Mouse (Mus musculus) midbrain, embryonic 14.5 days (tissue): ENCODE measurements around the gene 2210010C04Rik. TPM values are rescaled to one million over a fixed set of nuclear protein-coding genes. Genes with fewer than 3 reads are reported as not detected.

Experiments used
- ATAC-seq: fragments of 200-750 bp; cut with Nextera tagmentation; 2 replicates; pipeline ENCODE4 v1.8.0; 2017; ENCODE audit warnings: moderate number of reproducible peaks, moderate library complexity; ENCODE audit not compliant: low FRiP score, low TSS enrichment
- DNase-seq: peaks from one replicate; pipeline ENCODE4 v3.0.0-alpha.2; 2015
- H3K27ac ChIP-seq: fragments of 300-500 bp; sonication (generic); replicated peaks from 2 replicates; pipeline ENCODE4 v1.5.1; 2014; ENCODE audit warnings: mild to moderate bottlenecking, low read depth, low read length, moderate library complexity
- H3K27me3 ChIP-seq: fragments of 300-500 bp; sonication (generic); 2 replicates; pipeline ENCODE4 v1.6.1; 2014; ENCODE audit warnings: low read length, control low read depth, mixed read lengths; ENCODE audit not compliant: control insufficient read depth, insufficient read depth
- H3K36me3 ChIP-seq: fragments of 300-500 bp; sonication (generic); 2 replicates; pipeline ENCODE4 v1.6.1; 2014; ENCODE audit warnings: low read length, control low read depth; ENCODE audit not compliant: control insufficient read depth, insufficient read depth
- H3K4me1 ChIP-seq: fragments of 300-500 bp; sonication (generic); 2 replicates; pipeline ENCODE4 v1.6.1; 2014; ENCODE audit warnings: mild to moderate bottlenecking, antibody characterized with exemption, low read length, control low read depth; ENCODE audit not compliant: control insufficient read depth, insufficient read depth
- H3K4me2 ChIP-seq: fragments of 300-500 bp; sonication (generic); 2 replicates; pipeline ENCODE4 v1.6.1; 2014; ENCODE audit warnings: mild to moderate bottlenecking, low read length, moderate library complexity
- H3K4me3 ChIP-seq: fragments of 300-500 bp; sonication (generic); replicated peaks from 2 replicates; pipeline ENCODE4 v1.5.1; 2014; ENCODE audit warnings: low read depth, low read length
- H3K9ac ChIP-seq: fragments of 300-500 bp; sonication (generic); replicated peaks from 2 replicates; pipeline ENCODE4 v1.6.1; 2014; ENCODE audit warnings: mild to moderate bottlenecking, low read length, moderate library complexity
- H3K9me3 ChIP-seq: fragments of 300-500 bp; sonication (generic); 2 replicates; pipeline ENCODE4 v1.6.1; 2016; ENCODE audit warnings: low read length, control low read depth, mixed read lengths; ENCODE audit not compliant: control insufficient read depth
- WGBS: fragments of 180-500 bp; shearing (Covaris S2); extraction: QIAGEN DNeasy Blood & Tissue Kit; methylation state at CpG from one replicate; pipeline ENCODE4 v1.1.7; 2014; 5-methylcytosine and 5-hydroxymethylcytosine counted together
- polyA plus RNA-seq: library from polyadenylated mRNA; unstranded; fragments of >200 nt; fragmentation: Nextera tagmentation; extraction: Ambion mirVana; gene quantifications from 2 replicates; pipeline ENCODE4 v1.2.1, GENCODE M21; 2014

The 2210010C04Rik gene
- polyA plus RNA-seq = not detected in 2 replicates

- no peak for DNase-seq
- ATAC-seq = no peak
- Histone ChIP-seq H3K4me1 (no peaks in the 10 kb centered on the region), H3K27ac (no peak within 1 kb of the TSS), H3K4me2 (no peak within 1 kb of the TSS), H3K36me3 (no peaks in the 10 kb centered on the region), H3K4me3 (no peak within 1 kb of the TSS), H3K9me3 (no peaks in the 10 kb centered on the region), H3K9ac (no peak within 1 kb of the TSS), H3K27me3 (no peaks in the 10 kb centered on the region)
Measured at GRCm38 (mm10) chr6:41035409-41035808, at the start of gene 2210010C04Rik. 2210010C04Rik (minus strand) TSS chr6:41035509.

DNA sequence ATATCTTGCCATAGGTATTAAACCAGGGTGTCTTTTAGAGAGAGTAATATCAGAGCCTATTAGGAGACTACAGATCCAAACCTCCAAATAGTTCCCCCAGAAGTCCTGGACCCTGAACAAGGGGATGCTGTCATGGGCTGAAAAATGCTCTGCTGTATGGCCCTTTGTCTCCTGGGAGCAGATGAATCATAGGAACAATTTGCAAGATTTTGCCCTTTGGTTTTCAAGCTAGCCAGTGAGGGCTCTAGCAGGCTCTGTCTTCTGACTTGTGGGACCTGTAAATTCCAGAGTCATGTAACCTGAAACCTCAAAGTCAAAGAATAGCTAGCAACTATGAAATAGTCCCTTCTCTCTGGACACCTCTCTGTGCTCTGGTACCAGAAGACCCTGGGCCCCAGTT, 44.8 kb upstream of the 2210010C04Rik start:
- no peaks in the 10 kb centered on the region for H3K9me3 ChIP-seq
- no peak overlapping the region for H3K9ac ChIP-seq
- no peak overlapping the region for H3K4me3 ChIP-seq
- H3K4me1 ChIP-seq = no peaks in the 10 kb centered on the region
- DNase-seq (no peak), ATAC-seq (no peak)
- no peak overlapping the region for H3K4me2 ChIP-seq
- no peak overlapping the region for H3K27ac ChIP-seq
- no peaks in the 10 kb centered on the region for H3K27me3 ChIP-seq
- no peaks in the 10 kb centered on the region for H3K36me3 ChIP-seq

- H3K4me2 ChIP-seq = no peak overlapping the region
- no peak overlapping the region for H3K4me3 ChIP-seq
- no peaks in the 10 kb centered on the region for H3K27me3 ChIP-seq
- no peak overlapping the region for H3K27ac ChIP-seq
- no peak overlapping the region for H3K9ac ChIP-seq
- ATAC-seq (no peak), DNase-seq (peak; percentile 17)
- no peaks in the 10 kb centered on the region for H3K9me3 ChIP-seq
- H3K36me3 ChIP-seq = no peaks in the 10 kb centered on the region
- 38% methylated on average over 3 of the region's 3 CpGs for WGBS
- H3K4me1 ChIP-seq = no peaks in the 10 kb centered on the region
Measured at GRCm38 (mm10) chr6:41078539-41079303, 43.4 kb upstream of the 2210010C04Rik start.

GRCm38 (mm10) chr6:41075753-41076152, 40.4 kb upstream of the 2210010C04Rik start:
- WGBS = 60% methylated on average over 2 of the region's 2 CpGs
- DNase-seq (no peak), ATAC-seq (no peak)
- Histone ChIP-seq H3K4me2 (no peak overlapping the region), H3K9ac (no peak overlapping the region), H3K27ac (no peak overlapping the region), H3K4me3 (no peak overlapping the region), H3K36me3 (no peaks in the 10 kb centered on the region), H3K27me3 (no peaks in the 10 kb centered on the region), H3K4me1 (no peaks in the 10 kb centered on the region), H3K9me3 (no peaks in the 10 kb centered on the region)

DNA sequence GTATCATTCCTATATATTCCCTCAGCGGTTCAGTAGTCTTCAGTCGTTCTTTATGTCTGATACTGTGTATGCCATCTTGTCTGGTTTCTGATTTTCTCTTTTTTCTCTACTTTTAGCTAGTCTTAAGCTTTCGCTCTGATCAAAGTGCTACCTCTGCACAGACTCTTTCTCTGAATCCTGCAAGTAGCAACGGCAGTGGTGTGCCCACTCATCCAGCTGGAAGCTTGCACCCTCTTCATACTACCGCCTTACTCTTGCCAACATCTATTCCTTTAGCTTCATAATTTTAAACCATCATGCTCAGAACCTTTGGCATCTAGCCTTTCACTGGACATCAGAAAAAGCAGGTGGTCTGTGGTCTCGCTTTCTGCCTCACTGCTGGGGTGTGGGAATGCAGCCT, 28.0 kb upstream of the 2210010C04Rik start:
- H3K9me3 ChIP-seq = no peaks in the 10 kb centered on the region
- no peak overlapping the region for H3K27ac ChIP-seq
- H3K4me1 ChIP-seq = no peaks in the 10 kb centered on the region
- DNase-seq = no peak
- ATAC-seq = no peak
- 92% methylated on average over 6 of the region's 6 CpGs for WGBS
- no peak overlapping the region for H3K4me3 ChIP-seq
- no peak overlapping the region for H3K9ac ChIP-seq
- H3K36me3 ChIP-seq = no peaks in the 10 kb centered on the region
- no peaks in the 10 kb centered on the region for H3K27me3 ChIP-seq
- no peak overlapping the region for H3K4me2 ChIP-seq

DNA sequence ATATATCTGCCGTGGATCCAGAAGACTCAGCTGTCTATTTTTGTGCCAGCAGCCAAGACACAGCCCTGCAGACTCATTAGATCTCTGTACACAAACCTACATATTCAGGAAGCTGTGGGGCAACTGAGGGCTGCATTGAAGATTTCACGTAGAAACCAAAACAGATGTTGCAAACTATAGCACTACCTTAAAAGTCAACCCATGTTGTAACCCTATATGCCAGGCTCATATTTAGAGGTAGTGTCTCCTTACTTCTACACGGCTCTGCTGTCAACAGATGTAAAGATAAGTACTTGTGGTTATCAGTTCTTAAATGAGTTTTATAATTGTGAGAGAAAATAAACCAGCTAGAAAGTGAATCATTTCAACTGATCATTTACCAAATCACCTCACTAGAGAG, 27.4 kb upstream of the 2210010C04Rik start:
- DNase-seq (no peak), ATAC-seq (no peak)

DNA sequence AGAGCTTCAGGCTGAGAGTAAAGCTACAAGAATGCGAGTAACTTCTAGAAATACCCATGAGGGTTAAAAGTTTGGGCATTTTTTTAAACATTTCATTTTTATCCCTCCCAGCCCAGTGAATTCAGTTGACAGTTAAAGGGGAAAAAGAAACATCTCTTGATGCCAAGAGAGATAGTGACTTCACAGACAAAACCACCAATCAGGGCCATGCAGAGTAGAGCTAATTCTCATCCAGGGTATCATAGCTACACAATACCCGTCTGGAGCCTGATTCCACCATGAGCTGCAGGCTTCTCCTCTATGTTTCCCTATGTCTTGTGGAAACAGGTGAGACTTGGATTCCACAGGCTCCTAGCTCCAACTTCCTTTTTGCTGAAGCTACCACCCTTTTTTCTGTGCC, 26.8 kb upstream of the 2210010C04Rik start:
- Histone ChIP-seq H3K9me3 (no peaks in the 10 kb centered on the region), H3K27me3 (no peaks in the 10 kb centered on the region), H3K27ac (no peak overlapping the region), H3K4me2 (no peak overlapping the region), H3K36me3 (no peaks in the 10 kb centered on the region), H3K4me1 (no peaks in the 10 kb centered on the region), H3K9ac (no peak overlapping the region), H3K4me3 (no peak overlapping the region)
- ATAC-seq = no peak
- 85% methylated on average over 2 of the region's 2 CpGs for WGBS
- no peak for DNase-seq

More for the DNA sequence above, 27.4 kb upstream of the 2210010C04Rik start:
- H3K27ac ChIP-seq = no peak overlapping the region
- no peak overlapping the region for H3K4me2 ChIP-seq
- no peaks in the 10 kb centered on the region for H3K9me3 ChIP-seq
- no peak overlapping the region for H3K9ac ChIP-seq
- no peaks in the 10 kb centered on the region for H3K27me3 ChIP-seq
- H3K4me1 ChIP-seq = no peaks in the 10 kb centered on the region
- WGBS = 82% methylated on average over 3 of the region's 3 CpGs
- H3K4me3 ChIP-seq = no peak overlapping the region
- H3K36me3 ChIP-seq = no peaks in the 10 kb centered on the region

GRCm38 (mm10) chr6:41061085-41061484, 25.8 kb upstream of the 2210010C04Rik start:
- no peaks in the 10 kb centered on the region for H3K9me3 ChIP-seq
- H3K4me2 ChIP-seq = no peak overlapping the region
- H3K4me1 ChIP-seq = no peaks in the 10 kb centered on the region
- no peaks in the 10 kb centered on the region for H3K36me3 ChIP-seq
- H3K9ac ChIP-seq = no peak overlapping the region
- no peak overlapping the region for H3K4me3 ChIP-seq
- DNase-seq (peak; percentile 9), ATAC-seq (no peak)
- 77% methylated on average over 5 of the region's 5 CpGs for WGBS
- no peaks in the 10 kb centered on the region for H3K27me3 ChIP-seq
- no peak overlapping the region for H3K27ac ChIP-seq

DNA sequence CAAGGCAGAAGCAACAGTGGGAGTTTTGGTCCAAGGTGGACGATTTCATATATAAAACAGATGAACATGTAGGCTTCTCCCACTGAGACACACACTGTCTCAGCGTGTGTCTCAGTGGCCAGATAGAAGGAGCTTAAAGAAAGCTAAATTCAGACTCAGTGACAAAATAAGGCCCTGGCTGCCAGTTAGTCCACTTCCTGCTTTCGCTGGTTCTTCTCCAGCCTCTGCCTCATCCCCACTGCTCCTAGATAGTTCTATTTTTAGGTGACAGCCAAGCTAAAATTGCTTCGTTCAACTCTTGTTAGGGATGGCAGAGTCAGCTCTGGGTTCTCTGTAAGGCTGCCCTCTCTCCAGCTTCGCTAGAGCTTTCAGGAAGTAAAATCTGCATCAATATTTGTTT, 22.3 kb upstream of the 2210010C04Rik start:
- WGBS = 86% methylated on average over 5 of the region's 5 CpGs

More for the DNA sequence above, 22.3 kb upstream of the 2210010C04Rik start:
- DNase-seq (no peak), ATAC-seq (no peak)
- Histone ChIP-seq H3K27me3 (no peaks in the 10 kb centered on the region), H3K9ac (no peak overlapping the region), H3K27ac (no peak overlapping the region), H3K4me1 (no peaks in the 10 kb centered on the region), H3K36me3 (no peaks in the 10 kb centered on the region), H3K9me3 (no peaks in the 10 kb centered on the region), H3K4me2 (no peak overlapping the region), H3K4me3 (no peak overlapping the region)
